Mouse (Mus musculus) retina, postnatal 7 days (tissue): ENCODE data around the gene Pip4p1.

Source experiments
- DNase-seq: peaks from one replicate; pipeline ENCODE4 v3.0.0-alpha.2; 2012; ENCODE audit warnings: low read depth, low spot score

Gene Pip4p1

DNA sequence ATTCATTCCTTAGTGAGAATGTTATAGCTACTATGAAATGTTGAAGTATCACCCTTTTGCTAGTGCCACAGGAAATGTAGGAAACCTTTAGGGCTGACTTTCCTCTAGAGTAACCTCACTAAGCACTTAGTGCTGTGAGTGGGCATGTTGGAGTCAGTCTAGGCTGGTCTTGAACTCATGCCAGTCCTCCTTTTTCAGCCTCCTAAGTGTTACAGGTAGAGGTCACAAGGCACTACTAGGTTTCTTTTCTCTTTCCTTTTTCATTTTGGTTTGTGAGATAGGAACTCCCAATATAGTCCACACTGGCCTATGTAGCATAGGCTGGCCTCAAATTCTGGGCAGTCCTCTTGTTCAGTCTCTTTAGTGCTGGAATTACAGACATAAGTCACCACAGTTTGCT lies 35.2 kb downstream of the Pip4p1 start:
- DNase-seq: no peak

DNA sequence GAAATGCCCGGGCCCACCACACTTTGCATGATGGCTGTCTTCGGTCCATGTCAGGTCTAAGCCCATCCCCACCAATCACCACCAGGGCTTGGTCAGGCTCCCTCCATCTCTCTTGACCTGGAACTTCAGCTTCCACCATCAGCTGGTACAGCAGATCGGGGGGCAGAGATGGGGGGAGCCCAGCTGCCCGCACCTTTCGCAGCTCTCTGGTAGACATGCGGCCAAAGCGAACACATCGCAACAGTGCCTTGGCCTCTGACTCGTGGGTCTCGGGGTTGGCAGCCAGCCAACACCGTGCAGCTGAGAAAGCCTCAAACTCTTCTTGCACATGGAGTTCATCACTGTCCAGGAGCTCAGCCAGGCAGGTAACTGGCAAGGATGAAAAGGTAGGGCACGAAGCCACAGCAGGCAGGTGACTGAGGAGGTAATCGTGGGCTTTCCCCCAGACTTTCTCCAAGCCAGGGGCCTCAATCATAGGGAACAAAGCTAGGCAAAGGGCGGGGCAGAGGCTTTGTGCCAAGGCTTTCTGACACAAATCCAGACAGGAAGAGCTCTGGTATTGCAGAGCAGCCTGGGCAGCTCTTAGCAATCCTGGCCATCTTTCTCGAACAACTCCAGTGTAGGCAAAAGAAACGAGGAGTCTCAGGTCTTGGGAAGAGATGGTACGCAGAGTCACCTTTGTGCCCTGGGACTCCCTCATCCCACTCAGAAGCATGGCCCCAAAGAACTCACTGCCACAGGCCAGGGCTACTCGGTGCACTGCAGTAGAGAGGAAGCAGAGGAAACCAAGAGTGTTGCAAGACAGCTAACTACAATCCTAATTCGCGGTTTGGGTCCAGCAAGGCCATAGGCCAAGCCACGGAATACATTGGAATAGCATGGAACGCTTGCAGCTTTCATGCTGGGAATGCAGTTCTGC lies 37.9 kb downstream of the Pip4p1 start:
- no peak for DNase-seq

DNA sequence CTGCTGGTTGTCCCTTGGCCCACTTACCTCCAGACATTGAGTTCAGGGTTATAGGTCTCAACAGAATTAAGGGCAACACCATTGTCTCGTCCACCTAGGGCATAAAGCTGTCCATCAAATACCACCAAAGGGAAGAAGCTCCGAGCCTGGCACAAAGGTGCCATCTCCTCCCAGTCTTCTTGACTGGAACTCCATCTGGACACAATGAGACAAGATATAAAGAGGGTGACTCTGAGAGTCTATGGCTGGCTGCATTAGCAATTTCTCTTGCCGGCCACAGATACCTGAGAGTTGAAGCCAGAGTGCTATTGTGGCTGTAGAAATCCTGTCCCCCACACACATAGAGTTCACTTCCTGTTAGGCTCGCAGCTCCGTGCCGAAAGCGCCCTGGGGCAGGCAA lies 38.6 kb downstream of the Pip4p1 start:
- DNase-seq: no peak

DNA sequence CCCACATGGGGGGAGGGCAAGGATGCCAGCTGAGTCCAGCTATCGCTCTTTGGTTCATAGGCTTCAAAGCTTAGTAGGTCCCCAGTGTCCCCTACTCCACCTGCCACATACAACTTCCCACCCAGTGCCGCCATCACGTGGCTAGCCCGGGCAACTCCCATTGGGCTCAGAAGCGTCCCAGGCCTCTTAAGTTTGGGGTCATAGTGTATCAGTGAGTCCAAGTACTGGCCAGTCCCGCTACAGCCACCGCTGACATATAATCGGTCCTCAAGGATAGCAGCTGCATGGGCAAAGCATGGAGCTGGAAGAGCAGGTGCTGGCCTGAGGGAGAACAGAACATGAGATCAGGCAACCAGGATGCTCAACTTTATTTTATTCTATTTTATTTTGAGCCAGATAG lies 39.0 kb downstream of the Pip4p1 start:
- no peak for DNase-seq

DNA sequence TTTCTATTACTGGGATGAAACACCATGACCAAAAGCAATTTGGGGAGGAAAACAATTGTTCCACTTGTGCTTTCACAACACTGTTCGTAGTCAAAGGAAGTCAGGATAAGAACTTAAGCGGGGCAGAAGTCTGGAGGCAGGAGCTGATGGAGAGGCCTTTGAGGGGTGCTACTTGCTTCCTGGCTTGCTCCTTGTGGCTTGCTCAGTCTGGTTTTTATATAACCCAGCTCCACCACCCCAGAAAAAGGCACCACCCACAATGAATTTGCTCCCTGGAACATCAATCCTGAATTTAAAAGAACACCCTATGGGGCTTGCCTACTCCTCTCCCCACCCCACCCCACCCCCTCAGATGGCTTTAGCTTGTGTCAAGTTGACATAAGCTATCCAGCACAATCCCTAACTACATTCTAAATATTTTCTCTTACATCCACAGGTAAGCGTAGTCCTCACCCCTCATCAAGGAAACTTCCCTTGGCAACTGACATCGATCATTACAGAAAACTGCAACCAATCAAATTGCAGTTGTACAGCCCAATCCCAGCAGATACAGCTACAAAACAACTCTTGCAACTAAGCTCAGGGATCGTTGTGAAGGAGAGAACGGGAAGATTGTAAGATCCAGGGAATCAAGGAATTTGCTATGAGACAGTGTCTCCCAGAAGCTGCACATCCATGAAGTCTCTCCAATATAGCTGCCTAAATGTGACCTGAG lies 54.3 kb downstream of the Pip4p1 start:
- DNase-seq: no peak
